Mouse (Mus musculus): Measurements from ENCODE around the gene Dock8.
"Not testable (repeated sequence)": the region's sequence is repeated elsewhere in the genome, so short reads cannot be mapped to it uniquely, and the experiment has no call there.

Gene Dock8

DNA sequence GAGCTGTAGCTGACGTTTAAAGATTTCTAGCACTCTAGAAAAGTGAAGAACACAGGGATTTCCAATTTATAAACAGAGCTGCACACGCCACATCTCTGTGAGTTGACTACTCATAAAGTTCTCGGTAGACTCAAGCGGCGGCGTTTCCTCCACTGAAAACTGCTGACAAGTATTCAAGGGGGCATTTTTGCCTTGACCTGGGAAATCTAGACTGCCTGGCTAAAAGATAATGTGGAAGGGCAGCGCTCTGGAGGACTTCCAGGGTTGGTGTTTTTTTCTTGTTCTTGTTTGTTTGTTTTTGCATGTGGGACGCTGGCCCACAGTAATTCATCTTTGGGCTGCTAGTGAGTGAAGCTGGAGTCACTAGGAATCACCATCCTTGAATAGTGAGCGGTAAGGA lies 819 bp downstream of the Dock8 start:
- no peak for DNase-seq

DNA sequence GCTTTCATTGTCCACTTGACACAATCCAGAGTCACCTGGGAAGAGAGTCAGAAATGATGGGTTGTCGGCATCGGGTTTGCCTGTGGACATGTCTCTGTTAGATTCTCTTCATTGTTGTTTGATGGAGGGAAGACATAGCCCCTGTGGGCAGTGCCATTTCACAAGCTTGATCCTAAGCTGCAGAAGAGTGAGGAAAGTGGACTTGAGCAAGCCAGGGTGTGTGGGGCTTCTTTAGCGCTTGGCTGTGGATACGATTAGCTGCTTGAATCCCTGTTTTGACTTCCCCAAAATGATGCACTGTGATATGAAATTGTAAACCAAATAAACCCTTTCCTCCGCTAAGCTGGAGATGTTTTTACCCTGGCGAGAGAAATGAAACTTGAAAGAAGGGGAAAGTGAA lies 2.7 kb downstream of the Dock8 start:
- no peak for DNase-seq

DNA sequence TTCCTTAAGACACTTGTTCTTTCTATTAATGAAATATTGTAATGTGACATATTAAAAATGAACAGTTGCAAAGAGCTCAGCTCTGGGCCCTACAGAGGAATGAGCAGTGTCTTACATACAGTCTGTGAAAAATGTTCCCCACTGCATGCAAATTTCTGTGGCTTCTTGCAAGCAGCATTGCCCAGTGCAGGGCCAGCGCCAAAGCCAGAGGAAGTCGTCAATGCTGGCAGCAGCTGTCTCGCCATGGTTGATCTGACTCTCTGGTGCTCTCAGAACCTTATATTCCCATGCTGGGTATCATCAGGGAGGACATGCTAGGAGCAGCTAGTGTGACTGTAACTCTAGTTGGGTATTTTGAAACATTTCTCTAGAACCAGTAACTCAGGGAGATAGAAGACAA lies 3.5 kb downstream of the Dock8 start:
- no peak for DNase-seq

DNA sequence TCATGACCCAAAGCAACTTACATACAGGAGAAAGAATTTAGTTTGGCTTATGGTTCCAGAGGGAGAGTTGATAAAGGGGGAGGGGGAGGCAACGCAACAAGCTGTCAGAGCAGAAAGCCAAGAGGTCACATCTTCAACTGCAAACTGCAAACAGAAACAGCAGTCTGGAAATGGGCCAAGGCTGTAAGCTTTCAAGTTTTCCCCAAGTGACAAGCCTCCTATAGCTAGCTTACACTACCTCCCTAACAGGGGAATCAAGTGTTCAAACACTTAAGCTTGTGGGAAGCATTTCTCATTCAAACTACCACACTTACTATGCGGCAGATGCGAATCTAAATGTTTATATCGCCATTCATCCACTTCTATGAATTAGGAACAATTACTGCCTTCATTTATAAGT lies 4.5 kb downstream of the Dock8 start:
- no peak for DNase-seq

DNA sequence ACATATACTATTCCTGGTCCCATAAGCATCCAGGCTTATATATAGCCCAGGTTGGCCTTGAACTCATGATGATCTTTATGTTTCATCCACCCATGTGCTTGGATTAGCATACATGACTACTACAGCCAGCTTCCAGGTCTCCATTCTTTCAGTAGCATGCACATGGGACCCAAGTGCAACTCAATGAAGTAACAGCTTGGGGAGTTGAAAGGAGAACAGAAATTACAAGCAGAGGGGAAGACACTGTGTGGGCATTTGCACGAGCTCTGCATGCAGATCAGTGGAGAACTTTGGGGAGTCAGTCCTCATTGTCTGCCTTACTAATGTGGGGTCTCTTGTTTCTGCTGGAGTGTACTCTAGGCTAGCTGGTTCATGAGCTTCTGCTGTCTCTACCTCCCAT lies 7.4 kb downstream of the Dock8 start:
- no peak for DNase-seq

DNA sequence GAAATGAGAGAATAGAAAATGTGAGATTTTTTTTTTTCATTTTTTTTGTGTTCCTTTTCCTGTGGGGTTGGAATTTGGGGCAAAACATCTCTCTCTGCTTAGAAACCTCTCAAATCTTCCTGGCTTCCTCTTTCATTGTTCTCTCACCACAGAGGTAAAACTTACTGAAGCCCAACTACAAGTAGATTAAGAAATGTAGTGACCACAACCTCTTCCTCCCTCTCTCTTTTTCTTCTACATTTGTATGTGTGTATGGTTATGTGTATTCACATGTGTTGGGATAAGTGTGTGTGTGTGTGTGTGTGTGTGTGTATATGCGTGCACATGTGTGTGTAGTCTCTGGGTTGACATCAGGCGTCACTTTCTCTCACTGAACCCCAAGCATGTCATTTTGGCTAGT lies 9.2 kb downstream of the Dock8 start:
- no peak for DNase-seq

DNA sequence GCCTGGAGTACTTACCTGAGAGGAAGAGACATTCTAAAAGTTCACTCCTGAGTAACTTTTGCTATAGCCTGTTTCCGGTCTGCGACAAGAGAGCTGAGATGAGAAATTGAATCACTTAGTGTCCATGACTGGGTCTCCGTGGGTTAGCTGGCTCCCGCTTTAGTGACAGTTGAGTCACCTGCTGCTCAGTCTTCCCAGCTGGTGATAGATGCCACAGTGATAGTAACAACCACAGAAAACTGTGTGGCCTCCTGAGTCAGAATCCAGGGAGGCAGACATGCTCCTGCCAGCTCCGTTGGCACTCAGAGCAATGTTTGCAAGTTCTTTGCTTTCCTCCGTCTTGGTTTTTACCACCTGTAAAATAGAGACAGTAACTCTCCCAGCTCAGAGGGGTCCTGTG lies 23.4 kb downstream of the Dock8 start:
- no peak for DNase-seq

DNA sequence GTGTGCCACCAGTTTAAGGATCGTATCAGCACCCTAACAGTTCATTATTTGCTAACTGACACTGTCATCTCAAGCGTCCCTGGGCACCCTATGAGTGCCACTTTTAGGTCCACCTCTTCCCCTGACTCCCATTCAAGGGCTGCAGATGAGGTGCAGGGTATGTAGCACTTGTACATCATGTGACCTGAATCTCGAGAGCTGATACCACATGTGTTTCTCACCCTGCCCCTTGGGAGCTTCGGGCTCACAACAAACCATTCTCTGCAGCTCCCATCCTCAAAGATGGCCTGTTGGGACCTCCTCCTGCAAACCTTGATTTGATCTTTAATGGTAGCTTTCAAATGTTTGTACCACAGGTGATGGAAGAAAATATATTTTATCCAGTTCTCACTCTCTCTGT lies 32.4 kb downstream of the Dock8 start:
- DNase-seq, result no peak

DNA sequence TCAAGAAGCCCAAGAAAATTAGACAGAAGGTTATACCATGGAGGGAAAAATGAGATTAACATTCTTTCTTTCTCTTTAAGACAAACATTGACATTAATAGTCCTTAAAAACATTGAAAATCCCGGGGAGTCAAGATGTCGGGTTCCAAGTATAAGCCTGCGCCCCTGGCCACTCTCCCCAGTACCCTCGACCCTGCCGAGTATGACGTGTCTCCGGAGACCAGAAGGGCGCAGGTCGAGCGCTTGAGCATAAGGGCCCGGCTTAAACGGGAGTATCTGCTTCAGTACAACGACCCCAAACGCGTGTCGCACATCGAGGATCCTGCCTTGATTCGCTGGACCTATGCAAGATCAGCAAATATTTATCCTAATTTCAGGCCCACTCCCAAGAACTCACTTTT lies 33.7 kb downstream of the Dock8 start:
- not testable (repeated sequence) for DNase-seq

DNA sequence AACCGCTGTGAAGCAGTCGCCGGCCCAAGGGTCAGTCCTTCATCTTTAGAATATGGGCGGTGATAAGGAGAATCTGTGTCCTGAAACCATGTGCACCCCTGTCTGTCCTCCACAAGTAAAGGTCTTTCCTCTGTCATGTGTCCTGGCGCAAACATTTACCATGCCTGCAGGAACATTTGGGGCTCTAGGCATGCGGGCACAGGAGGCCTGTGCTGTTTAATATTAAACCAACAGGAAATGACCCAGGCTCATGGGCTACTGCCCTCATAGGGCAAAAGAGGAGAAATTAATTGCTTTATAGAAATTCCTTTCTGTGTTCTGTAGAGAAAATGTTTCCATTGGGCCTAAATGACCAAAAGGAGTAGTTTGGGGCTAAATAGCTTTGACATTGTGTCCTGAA lies 36.5 kb downstream of the Dock8 start:
- no peak for DNase-seq

DNA sequence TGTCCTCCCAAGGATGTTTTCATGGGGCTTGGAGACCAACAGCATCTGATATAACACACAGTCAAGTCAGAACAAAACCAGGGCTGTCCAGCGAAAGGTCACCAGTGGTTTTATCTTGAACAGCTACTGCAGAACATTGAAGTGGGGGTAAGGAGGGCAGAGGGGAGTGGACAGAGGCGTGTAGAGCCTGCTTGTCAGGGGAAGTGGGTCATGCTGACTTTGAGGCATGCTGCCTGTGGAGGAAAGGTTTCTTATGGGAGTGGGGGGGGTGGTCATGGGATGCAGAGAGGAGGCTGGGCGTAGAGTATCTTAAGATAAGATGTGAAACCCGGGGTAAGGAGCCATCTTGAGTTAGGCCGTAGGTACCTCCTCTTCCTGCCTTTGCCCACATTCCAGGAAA lies 37.5 kb downstream of the Dock8 start:
- DNase-seq, result no peak

DNA sequence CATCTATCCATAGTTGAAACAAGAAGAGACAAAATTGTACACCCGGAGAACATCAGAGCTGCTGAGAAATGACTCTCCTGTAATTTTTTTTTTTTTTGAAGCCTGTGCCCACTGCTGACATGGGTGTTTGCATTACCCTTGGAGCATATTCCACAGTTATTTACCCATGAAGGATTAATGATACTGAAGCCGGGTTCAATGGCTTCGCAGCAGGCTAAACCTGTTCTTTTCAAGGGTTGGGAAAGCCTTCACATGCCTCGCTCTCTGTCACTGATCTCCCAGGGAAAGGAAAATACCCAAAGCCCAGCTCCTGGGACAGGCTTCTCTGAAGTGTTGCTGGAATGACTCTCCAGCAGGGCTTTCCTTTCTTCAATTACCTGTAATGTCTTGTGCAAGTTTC lies 37.9 kb downstream of the Dock8 start:
- DNase-seq, result no peak

DNA sequence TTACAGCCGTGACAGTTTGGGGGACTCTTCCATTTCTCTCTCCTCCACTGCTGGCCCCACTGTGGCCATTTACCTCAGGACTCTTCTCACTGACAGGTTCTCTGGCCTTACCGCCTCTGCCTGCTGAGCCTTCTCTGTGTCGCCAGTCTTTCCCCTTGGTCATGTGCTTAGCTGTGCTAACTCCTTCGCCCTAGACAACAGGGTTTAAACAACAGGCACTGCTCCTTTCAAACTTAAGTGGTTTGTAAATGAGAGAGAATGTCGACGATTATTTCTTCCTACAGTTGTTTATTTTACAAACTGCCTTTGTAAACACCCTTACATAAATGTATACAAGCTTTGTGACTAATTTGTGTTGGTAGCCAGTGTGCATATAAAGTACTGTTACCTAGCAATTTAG lies 39.0 kb downstream of the Dock8 start:
- DNase-seq, result no peak

DNA sequence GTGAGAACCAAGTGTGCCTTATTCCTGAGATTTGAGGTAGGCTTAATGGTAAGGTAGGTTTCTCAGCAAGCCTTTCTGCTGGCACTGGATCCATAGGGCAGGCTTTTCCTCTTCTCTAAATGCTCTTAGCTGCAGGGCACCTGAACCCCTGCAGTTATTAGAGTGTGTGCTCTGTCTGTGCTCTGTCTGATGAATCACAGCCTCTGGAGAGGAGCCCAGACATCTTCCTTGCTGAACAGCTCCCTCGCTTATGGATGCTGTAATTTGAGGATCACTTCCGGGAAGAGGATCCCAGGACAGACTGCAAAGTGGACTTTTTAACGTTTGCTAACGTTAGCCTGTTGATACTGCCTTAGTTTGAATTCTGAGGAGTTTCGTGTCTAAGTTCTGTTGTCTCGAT lies 41.9 kb downstream of the Dock8 start:
- DNase-seq, result no peak

DNA sequence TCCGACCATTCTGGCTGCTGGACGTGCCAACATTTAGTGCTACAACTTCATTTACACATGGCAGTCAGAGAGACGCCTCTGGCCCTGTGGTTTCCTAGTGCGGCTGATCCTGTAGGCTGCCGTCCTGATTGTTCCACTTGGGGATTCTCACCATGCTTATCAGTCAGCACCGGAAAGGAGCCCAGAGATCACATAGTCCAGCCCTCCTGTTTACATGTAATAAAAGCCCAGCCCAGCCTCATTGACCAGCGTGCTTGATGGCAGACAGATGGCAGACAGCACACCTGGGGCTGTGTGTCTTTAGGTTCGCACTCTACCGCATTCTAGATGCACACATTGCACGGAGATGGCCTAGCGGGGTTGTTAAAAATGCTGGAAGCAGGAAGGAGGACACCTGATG lies 43.6 kb downstream of the Dock8 start:
- DNase-seq, result no peak

DNA sequence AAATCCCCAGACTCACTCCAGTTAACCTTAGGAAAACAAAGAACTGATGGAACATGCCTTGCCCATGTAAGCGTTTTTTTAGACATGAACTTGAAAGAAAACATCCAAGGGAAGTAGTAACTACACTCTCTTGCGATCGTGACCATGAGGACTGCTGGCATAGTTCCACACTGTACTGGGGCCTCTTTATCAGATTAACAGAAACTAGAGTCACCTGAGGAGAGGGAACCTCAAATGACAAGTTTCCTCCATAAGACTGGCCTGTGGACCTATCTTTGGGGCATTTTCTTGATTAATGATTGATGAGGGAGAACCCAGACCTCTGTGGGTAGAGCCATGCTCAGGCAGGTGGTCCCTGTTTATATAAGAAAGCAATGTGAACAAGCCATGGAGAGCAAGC lies 44.7 kb downstream of the Dock8 start:
- no peak for DNase-seq

DNA sequence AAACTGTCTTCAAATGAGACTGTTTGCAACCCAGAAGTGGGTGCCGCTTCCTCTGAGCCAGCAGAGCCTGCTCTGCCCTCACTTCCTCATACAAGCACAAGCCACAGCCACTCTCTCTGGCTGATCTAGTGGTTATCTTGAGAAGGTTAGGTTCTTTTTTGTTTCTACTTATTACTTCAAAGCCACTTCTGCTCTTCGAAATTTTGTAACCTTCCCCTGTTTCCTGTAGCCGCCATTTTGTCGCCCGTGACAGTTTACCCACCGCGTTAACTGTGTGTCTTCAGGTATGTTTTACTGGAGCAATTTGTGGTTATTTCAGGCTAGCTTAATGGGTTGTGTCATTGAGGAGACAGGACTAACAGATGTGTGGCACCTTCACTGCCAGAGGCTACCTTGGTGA lies 53.0 kb downstream of the Dock8 start:
- no peak for DNase-seq

DNA sequence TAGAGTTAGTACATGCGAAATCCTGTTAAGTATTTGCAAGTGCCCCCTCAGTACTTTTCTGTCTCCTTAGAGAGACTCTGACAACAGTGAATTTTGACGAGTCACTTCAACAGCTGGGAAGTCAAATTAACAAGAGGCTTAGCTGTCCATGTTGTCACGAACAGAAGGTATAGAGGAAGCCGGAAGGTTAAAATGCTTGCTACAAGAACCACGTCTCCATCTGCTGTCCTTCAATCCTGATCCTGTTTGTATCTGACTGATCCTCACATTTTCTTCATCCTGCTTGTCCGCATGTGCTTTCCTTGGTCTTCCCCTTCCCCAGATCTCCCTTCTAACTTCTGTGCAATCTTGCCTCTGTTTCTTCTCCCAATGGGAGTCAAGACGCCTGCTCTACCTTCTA lies 53.8 kb downstream of the Dock8 start:
- DNase-seq, result no peak

DNA sequence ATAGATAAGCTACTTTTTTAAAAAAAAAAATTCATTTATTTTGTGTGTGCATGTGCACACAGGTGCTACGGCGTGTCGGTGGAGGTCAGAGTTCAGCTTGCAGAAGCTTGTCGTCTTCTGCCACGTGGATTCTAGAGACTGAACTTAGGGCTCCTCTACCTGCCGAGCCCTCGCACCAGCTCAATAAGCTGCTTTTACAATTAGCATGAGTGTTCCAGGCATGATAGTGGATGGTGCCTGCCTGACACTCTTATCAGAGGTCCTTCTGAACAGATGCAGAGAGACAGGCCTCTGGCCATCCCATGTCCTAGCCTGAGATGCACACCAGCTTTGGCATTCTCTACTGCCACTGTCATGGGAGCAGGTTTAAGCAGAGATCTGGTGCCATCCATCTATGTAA lies 55.7 kb downstream of the Dock8 start:
- no peak for DNase-seq

DNA sequence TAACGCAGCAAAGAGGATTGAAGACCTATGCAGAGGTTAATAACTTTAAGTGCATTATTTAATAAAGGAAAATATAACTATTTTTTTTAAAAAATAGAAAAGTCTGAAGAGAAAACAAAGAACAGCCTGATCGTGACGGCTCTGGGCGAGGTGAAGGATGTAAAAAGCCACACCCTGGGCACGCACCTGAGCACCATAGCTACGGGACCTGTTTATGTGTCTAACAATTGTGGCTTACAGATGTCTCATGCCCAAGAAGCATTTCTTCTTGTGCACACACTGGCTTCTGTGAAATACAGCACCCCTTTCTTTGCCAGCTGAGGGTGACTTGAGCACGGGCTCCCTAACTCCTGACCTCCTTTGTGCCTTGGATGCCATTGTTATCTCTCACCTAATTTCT lies 56.2 kb downstream of the Dock8 start:
- DNase-seq, result no peak

DNA sequence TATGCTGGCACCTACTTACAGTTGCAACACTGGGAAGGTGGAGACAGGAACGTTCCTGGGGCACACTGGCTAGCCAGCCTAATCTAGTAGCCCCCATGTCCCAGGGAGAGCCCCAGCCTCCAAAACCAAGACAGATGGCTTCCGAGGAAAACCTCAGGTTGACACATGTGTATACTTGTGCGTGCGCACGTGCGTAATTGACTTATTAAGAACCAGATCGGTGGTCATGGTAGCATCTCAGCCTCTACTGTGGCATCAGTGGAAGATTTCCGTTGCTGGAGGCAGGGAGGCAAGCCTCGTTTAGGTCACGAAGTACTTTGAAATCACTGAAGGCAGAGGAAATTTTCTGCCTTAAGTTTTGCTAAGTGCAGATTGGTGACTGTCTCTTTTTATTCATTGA lies 56.9 kb downstream of the Dock8 start:
- DNase-seq, result no peak

DNA sequence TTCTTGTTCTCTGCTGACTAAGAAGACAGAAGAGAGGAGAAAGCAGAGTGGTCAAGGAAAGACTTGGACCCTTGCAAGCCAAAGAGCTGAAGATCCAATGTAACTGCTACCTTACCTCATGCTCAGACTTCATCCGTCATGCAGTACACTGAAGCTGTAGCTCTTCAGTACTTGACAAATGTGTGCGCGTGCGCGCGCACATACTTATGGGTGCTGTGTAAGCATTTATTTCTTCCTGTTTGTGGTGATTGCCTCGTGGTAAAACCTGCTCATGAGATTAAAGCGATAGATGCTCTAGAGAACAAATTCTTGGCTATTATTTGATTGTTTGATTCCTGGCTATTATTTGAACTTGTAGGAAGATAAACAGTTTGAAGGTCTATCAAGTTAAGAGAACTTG lies 58.5 kb downstream of the Dock8 start:
- DNase-seq, result no peak

DNA sequence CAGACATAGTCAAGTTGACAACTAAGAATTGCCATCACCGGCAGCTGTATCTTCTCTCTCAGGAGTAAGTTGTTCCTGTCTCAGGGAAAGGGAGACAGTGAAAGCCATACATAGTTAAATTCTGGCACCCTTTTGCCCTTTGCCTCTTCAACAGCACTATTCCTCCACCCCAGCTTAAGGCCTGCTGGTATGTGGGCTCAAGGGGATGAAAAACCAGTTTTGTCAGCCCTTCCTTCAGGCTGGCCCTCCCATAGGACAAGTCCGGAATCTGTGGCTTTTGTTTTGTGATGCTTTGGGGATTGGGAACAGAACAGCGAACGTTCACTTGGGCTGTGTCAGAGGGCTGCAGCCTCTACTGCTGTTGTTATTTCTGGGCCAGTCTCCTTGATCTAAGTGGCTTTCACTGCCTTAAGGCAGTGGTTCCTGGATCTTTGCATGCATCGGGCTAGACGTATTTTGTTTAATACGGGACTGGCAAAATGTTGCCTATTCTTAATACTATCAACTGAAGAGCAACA lies 60.6 kb downstream of the Dock8 start:
- DNase-seq, result no peak

DNA sequence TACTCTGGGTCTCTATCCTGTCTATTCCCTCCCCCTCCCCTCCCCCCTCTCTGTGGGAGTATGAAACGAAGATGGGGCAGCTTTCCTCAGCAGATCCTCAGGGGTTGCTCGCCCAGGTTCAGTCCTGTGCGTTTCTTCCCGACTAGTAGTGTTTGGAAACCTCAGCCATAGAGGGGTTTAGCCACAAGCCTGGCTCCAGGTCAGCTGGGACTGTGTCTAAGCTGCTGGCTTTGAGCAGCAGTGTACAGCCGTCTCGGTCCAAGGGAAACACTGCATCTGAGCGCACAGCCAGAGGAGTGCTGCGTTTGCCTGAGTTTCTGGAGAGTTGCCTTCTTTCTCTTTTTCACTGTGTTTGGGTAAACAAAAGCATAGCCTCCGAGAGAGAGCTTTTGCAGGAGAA lies 61.0 kb downstream of the Dock8 start:
- no peak for DNase-seq

DNA sequence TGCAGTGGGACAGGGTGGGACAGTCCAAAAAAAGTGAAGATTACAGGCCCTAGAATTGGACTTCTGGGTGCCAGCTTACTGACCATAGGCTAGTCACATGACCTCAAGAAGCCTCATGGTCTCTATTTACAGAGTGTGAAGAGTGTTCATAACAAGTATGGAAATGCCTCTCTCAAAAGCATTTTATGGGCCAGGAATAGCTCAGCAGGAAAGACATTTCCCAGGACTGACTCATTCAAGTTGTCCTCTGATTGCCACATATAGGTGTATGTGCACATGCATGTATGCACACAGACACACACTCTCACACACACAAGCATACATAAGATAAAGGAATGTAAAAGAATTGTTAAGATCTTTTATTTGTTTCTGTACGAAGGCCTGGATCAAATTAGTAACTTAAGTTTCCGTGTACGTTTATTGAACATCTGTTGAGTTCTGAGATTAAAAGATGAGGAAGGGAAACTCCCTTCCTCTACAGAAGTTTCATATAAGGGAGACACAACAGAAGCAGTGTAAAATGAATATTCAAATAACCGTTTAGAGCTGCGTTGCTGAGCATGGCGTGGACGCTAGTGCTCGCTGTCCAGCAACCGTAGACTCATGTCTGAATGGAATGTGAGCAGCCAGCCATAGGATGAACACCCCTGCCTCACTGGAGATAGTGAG lies 63.0 kb downstream of the Dock8 start:
- DNase-seq, result no peak

DNA sequence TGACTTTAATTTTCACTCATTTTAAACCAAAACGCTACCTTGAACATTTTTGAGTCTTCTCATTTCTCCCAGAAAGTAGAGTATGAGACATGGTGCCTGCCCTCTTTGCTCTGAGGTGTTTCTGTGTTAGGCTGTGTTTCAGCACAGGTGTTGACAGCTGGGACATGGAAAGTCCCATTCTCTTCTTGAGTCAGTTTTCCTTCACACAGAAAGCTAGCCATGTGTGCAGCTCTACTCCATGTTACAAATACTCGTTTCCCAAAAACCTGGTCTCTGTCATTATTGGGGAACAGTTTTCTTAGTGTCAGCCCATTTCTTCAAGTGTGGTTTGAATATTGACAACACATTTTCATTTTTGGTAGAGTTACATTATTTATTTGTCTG lies 63.5 kb downstream of the Dock8 start:
- DNase-seq, result no peak

Data from right cerebral cortex, postnatal 4 days (tissue).